Mouse (Mus musculus) megakaryocyte, adult 5-6 weeks (primary cell): ENCODE data around the gene Gm17604. TPM values are rescaled to one million over a fixed set of nuclear protein-coding genes. Genes with fewer than 3 reads are reported as not detected.

Experiments
- ATAC-seq: 2 replicates; pipeline ENCODE4 v1.8.0; 2016; ENCODE audit warnings: mild to moderate bottlenecking, inconsistent platforms; ENCODE audit not compliant: poor library complexity, severe bottlenecking
- total RNA-seq, 2 experiments: library from RNA; stranded (forward) in 1 of 2; stranded (reverse) in 1 of 2; fragments of 153-499, 151-499 nt in 1 of 2; fragments of 221-1000, 200-1000 nt in 1 of 2; gene quantifications; 2 replicates each; pipeline versions ENCODE4 v1.2.3 to v1.2.4; 2015 to 2017

Gm17604 gene
- total RNA-seq (2015) (not detected in 2 replicates), total RNA-seq (2017) (not detected in 2 replicates)

DNA sequence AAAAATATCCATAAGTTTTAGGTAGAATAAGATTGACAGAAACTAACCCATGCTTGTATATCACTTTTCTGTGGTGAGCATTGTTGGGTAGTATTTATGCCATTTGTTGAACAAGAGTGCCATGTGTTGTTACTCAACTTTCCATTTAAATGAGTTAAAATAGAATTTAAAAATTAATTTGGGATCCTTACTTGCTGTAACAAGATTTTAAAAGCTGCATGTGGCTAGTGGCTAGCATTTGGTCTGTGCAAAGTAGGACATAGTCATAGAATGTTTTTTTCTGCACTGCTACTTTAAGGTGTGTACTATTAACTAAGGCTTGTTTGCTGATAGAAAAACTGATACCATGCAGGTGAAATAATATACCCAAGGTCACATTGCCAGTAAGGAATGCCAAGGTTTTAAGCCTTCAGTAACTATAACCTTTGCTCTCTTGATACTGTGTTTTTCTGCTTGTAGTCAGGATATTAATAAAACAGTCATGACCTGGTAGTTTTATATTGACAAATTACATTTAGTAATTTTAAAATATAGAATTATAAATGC, at the start of gene Gm17604:
Gm17604 (minus strand) TSS at position 51 of the 546 bp plus-strand sequence.
- no peak for ATAC-seq

DNA sequence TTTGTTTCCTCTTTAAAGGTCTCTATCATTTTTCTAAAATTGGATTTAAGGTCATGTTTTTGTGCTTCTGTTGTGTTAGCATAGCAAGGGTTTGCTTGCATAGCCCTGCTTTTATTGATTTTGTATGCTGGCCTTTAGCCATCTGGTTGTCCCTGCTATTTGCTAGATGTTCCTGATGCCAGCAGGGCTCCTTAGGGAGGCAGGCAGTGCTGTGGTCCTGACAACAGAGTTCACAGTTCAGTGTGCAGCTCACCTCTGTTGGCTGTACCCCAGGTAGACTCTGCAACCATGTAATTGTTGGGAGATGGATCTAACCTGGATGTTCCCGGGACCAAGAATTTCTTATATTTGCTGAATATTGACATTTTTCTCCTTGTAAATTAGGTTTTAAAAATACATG, 45.3 kb upstream of the Gm17604 start:
- no peak for ATAC-seq

DNA sequence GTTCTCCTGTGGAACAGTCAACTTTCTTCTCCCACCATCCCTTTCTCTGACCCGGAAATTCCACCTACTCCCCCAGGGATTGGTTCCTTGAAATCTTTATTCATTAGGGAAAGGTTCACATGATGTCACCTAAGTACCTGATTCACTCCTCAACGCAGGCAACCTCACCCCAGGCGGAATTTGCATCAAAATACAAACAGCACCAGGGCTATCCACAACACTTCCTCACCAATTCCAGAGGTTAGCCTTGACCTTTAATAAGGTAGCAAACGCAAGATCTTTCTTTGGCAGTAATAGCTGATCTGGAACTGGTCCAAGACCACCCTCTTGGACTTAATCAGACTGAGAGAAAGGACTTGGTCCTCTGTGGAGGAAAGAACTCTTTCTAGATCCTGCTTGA, 1.5 kb downstream of the Gm17604 start:
- ATAC-seq = no peak

DNA sequence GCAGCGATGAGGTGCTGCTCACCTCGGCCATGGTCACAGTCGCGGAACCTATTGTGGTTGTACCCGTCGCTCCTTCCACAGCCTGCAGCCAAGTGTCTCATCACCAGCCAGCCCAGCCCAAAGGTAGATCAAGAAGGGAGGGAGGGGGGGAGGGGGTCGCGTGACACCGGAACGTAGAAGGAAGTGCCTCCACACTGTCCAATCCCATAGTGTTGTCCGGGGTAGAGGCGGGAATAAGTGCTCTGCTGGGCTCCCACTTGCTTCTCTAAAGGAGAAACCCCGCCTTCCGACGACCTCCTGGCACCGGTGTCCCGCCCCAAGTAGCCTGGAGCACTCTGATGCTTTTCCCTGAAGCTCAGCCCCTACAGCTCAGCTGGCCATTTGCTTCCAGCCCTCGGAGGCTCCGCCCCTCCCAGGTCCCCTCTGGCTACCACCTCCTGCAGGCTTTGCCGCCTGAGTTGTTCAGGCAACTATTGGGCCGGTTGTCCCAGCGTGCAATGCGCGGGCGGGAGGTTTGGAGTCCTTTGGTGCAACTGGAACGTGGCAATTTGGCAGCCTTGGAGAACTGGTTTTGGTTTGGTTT, 24.3 kb downstream of the Gm17604 start, which contains the start of the genes Mospd2 and Fancb:
Mospd2 (minus strand) TSS at position 183 of the 583 bp plus-strand sequence.
Fancb (plus strand) TSS at position 400 of the 583 bp plus-strand sequence.
- peak; percentile 84 for ATAC-seq

DNA sequence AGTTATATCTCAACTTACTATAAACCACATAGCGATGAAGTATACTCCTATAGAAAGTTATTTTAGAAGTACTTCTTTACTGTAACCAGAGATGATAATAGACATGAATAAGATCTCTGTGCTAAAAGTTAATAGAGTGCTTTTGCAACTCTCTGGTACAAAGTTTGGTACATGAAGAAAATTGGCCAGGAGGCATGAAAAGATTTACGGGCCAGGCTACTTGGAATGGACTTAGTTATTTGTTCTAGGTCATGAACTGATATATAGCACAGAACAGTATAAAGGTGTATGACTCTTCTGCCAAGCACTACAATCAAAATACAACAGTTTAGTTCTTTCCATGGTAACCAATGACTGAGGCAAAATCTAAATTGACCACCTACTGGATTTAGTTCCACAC, 25.8 kb downstream of the Gm17604 start:
- ATAC-seq = no peak

DNA sequence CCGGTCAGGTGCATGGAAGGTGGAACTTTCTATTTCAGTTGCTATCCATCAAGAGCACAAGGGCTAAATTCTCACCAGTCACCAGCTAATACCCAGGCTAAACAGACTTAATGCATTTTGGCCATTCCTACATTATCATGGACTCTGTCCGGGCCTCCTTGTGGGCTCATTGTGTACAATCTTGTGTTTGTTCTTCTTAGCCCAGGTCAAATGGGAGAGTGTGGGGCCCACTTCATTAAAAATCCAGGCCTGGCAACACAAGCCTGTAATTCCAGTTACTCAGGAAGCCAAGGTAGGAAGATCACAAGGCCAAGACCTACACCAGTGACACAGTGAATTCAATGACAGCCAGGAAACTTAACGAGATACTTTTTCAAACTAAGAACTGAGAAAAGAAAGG, 33.4 kb downstream of the Gm17604 start:
- no peak for ATAC-seq

DNA sequence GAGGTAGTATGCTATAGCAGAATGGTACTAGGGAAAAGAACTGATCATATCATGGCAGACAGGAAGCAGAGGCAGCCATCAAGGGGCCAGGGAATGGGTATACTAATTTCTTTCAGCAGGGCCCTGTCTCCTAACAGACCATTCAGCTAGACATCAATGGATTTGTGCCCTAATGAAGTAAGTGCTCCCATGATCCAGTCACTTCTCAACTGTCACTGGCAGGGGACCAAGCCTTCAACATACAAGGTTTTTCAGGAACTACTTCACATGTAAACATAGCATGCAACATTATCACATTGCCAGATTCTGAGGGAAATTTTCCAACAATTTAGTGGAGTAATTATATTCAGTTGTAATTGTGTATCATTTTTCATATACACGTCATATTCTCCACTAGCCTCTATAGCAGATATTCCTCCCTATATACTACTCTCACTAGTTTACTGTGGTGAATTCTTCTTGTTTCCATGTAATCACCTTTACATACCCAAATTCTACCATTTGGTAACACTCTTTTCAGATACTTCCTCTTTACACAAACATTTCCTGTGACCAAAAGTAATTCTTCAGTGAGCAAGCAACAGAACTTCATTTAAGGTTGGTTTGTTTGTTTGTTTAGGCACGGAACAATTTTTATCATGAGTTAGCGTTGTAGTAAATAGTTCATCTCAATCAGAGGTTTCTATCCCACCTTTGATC, 38.7 kb downstream of the Gm17604 start:
- ATAC-seq = peak; percentile 75

Other genes with a start within 250 kb of the Gm17604 start
- 76.1 and 79.3 TPM in 2 replicates for gene Mospd2, start 24.5 kb downstream of the Gm17604 start, total RNA-seq (2015)
- 76.1 and 87.5 TPM in 2 replicates for gene Mospd2, start 24.5 kb downstream of the Gm17604 start, total RNA-seq (2017)
- gene Fancb, start 24.2 kb downstream of the Gm17604 start, total RNA-seq (2015) = 5.5 and 8.2 TPM in 2 replicates
- gene Fancb, start 24.2 kb downstream of the Gm17604 start, total RNA-seq (2017) = 7.2 and 10.5 TPM in 2 replicates